Mouse (Mus musculus) right cerebral cortex, postnatal 36 days (tissue): ENCODE results near the gene Pdk2.

Source experiments
- DNase-seq, 2 experiments: peaks; one replicate each; pipeline ENCODE4 v3.0.0; 2022; ENCODE audit warnings: low spot score in 2 of 2, mixed read lengths in 1 of 2

Pdk2 gene

DNA sequence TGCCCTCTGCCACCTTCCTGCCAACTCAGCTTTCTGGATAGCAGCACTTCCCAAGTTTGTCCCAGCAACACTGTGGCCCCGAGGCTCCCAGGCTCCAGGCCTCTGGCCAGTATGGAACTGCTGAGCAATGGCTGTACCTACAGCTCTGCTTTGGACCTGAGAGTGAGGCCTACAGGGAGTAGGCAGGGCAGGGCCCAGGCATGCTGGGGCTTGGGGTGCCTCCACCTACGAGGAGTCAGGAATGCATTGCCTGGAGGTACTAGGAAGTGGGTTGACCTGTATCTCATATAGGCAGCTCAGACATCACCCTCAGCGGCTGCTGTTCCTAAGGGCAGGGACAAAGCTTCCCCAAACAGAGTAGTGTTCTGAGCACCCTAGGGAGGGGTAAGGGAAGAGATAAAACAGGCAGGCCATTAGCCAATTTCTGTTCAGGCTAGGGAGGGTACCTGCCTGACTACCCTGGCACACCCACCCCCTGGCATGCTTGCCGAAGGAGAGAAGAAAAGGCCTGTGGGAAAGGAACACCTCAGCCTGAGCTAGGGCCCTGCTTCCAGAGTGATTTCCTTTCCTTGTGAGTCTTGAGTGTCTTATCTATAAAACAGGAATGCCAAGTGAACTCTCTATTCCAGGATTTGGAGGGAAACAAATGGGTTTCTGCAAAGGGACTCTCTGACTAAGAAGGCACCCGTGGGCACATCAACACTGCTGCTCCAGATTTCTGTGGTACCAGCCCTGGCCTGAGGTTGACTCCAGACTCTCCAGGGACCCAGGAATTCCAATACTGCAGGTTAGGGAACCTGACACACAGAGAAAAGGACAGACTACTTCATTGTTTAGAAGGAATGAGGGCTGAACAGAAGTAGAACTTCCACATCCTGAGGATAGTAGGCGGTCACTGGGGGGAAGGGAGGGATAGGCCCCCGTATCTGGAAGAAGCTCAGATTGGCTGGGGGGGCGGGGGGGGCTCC, 29.3 kb upstream of the Pdk2 start:
- no peak for DNase-seq

DNA sequence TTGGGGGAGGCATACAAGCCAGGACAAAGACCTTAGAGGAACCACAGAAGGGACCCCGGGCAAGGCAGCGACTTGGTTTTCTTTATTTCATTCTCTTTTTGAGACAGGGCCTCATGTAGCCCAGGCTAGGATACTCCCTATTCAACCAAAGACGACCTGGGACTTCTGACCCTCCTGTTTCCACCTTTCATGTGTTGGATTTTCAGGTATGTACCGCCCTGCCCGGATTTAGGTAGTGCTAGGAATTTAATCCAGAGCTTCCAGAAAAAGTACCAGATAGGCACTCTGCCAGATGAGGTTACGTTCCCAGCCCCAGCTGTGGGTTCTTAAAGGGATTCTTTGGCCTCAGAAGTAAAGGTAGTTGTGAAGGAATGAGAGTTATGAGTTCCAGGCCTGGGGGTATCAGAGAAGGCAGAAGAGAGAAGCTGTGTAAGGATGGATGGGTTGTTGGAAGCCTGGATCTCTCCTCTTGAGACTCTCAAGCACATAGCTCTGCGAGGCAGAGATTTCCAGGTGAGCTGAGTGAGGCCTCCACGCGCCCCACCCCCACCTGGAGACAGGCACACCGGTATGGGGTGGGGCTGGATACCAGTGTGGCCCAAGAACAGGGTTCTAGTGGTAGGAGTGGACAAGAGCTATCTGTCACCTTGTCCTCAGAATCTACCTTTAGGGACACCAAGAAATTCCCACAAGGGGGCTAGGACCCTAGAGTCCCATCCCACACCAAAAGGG, 28.2 kb upstream of the Pdk2 start:
- no peak for DNase-seq

- no peak for DNase-seq
Measured at GRCm38 (mm10) chr11:95056768-95057501, 15.8 kb upstream of the Pdk2 start.

DNA sequence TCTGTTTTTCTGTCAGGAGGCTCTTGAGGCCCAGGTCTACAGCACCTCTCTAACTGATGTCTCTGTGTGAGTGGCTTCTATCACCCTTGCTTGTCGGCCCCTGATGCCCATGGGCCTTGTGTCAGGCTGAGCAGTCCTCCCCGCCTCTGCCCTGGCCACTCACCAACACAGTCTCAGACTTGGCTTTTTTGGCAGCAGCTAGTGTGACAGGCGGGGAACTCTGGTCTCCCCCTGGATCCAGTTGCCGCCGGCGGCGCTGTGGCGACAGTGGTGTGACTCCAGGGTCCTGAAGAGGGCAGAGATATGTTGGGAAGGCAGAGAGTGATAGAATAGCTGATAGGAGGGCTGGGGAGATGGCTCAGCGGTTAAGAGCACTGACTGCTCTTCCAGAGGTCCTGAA, 11.9 kb upstream of the Pdk2 start:
- DNase-seq, result no peak

DNA sequence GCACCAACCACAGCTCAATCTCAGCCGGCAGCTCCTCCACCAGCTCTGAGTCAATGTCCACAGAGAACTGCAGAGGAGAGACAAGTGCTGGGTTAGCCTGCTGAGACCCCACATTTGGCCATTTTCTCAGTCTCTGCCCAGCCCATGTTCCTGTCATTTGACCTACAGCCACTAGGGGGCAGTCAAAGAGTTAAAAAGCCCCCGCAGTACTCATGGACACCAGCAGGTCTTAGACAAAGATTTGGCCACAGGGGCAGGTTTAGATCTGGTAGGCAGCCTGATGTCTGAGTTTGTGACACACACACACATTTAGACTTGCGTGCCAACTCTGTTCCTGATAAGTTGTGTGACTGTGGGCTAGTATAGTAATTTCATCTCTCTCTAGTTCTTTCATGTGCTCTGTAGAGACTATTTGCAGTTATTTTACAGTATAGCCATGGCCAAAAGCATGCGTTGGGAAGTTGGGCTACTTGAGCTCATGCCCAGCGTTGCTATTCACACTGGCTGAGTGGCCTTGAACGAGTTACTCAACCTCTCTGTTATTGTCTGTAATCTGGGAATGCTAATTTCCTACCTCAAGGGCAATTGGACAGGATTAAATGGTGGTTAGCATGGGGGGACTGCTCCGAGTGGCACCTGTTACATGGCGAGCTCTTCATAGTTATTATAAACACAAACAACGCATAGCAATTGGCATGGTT, 6.0 kb upstream of the Pdk2 start:
- no peak for DNase-seq

GRCm38 (mm10) chr11:95044185-95044870, 3.2 kb upstream of the Pdk2 start:
- DNase-seq, result no peak

DNA sequence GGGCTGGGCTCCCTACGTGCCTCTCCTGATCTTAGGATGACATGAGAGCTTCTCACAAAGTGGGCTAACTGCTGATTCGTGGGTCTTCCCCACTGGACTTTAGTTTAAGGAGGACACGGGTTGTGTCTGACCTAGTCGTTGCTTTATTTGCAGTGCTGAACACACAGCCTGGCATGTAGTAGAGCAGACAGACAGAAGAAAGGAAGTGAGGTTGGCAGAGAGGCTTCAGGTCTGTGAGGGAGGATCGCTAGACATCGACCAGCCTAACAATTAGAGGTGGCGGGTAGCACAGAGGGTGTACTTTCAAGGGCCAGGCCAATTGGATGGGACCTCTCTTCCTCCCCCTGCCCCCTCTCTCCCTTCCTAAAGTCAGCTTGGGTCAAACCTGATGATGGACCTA, 2.5 kb upstream of the Pdk2 start:
- no peak for DNase-seq

DNA sequence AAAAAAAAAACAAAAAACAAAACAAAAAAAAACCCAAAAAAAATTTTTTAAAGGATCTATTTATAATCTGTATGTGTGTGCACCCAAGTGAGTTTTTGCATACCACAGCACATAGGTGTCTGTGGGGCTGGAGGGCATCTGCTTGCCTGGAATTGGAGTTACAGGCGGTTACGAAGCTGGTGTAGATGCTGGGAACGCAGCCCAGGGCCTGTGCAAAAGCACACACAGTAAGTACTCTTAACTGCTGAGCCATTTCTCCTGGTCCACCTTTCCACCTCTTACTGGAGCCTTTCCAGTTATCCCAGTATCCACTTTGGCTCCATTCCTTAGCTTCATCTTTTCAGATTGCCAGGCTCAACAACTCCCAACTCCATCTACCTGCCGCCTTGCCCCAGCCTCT, 1.9 kb upstream of the Pdk2 start:
- no peak for DNase-seq

GRCm38 (mm10) chr11:95042096-95042495, 942 bp upstream of the Pdk2 start:
- DNase-seq, result peak; percentile 70 to 79

DNA sequence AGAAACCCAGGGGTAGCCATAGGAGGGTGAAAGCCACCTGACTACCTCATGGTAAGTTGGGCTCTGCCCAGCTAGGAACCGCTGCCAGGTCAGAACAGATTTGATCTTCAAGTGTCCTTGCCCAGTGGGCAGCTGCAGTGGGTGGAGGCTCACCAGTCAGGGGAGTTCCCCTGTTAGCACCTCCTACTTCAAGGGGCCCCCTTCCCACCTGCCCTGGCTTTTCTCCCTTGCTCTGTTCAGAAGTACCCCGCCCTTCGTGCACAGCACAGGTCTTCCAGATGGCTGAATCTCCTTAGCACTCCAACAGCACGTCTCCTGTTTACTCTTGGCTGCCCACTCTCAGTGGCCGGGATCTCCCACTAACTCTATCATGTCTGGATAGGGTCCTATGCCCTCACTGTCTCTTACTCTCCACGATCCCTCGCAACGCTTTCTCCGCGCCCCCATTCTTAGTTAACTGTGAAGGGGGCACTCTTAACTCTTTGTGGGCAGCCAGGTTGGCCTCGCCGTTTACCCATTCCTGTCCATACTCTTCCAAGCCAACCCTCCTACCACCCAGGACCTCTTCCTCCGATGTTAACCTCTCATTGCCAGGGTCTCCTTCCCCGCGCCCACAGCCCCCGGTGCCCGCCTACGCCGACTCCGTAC, 539 bp downstream of the Pdk2 start:
- peak in 1 of 2 experiments; percentile 50 for DNase-seq

- no peak for DNase-seq
Measured at GRCm38 (mm10) chr11:95039766-95040165, 1.4 kb downstream of the Pdk2 start.

DNA sequence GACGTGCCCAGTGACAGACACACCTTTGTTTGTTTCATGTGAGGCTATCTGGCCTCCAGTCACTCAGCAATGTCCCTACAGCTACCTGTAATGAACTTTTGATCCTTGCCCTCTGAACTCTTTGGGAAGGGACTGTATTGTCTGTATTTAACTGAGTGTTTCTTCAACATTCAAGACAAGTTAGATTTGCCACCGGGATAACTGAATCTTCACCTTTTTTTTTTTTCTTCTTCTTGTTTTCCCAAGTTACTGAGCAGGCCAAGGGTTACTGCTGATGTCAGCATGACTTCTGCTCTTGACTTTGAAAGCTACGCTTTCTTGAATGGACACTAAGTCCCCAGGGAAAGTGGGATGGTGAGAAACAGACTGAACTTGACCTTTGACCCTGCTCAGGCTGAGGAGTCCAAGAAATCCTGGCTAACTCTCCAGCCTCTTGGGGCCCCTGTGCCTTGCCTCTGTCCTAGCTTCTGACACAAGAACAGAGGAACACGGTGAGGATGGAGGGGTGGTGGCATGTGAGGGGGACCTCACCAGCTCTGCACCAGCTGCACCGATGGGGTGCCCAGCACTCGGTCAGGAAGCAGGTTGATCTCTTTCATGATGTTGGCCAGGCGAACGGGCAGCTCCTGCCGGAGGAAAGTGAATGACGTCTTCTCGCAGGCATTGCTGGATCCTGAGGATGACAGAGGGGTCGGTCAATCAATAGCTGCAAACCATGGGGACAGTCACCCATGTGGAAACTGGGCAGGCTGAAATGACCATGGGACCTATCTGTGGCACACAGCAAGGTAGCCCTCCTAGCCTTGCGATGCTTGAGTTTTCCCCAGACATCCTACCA, 2.1 kb downstream of the Pdk2 start:
- no peak for DNase-seq

DNA sequence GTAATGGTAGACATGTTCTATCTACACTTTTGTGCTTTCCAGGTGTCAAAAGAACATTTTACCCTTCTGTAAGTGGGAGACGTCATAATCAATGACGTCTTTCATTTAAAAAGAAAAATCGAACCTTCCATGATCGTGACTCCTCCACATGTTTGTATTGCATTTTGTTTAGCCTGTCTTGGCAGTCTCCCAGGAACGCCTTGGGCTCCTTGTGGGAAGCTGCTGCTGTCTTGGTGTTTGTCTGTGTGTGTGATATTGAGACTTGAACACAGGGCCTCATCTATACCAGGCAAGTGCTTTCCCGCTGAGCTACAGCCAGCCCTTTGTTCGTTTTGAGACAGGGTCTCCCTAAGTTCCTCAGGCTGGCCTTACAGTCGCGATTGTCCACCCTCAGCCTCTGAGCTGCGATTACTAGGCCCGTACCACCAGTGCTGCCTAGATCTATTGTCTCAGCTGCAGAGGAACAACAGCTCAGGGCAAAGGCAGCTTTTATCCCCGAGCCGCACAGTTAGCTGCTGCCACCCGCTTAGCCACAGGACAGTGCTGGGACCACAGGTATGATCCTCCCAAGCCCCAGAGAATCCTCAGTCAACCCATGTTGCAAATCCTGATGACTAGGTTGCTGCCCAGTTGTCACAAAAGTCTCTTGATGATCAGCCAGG, 2.9 kb downstream of the Pdk2 start:
- no peak for DNase-seq

- peak in 1 of 2 experiments; percentile 41 for DNase-seq
Measured at GRCm38 (mm10) chr11:95037306-95037705, 3.8 kb downstream of the Pdk2 start.

- DNase-seq, result no peak
Measured at GRCm38 (mm10) chr11:95036521-95036920, 4.6 kb downstream of the Pdk2 start.

GRCm38 (mm10) chr11:95034902-95035301, 6.3 kb downstream of the Pdk2 start:
- DNase-seq, result peak; percentile 62 to 70

DNA sequence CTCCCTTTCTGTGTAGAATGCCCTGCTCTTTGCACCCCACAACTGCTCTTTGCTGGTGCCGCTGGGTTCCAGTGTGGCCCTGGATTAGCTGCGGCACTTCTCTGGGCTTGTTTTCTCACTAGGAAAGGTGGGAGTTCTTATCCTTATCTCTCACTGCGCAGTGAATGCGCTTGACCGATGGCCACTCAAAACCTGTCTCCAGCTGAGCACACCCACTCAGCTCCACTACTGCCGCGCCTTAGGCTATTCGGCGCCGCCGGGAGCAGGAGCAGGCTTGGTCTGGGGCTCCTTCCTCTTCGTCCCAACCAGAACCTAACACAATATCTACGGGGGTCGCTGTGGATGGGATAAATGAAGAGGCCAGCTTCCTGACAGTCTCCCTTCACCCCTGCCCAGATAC, 7.5 kb downstream of the Pdk2 start:
- no peak for DNase-seq

DNA sequence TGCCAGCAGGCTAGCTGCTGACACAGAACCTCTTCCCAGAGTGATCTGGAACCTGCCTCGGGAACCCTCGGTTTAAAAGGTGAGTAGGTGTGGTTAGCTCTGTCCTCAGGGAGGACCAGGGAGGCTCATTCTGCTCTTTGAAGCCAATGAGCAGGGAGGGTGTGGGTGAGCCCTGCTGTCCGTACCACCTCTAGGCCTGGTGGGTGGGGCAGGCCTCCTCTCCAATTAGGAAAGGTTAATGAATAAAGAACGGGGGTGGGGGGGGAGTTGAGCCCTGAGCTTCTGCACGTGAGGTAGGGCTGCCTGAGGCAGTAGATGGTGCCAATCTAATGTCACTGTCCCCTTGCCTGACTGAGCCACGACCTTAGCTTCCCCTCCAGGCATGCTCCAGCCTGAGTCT, 8.2 kb downstream of the Pdk2 start:
- DNase-seq, result no peak

DNA sequence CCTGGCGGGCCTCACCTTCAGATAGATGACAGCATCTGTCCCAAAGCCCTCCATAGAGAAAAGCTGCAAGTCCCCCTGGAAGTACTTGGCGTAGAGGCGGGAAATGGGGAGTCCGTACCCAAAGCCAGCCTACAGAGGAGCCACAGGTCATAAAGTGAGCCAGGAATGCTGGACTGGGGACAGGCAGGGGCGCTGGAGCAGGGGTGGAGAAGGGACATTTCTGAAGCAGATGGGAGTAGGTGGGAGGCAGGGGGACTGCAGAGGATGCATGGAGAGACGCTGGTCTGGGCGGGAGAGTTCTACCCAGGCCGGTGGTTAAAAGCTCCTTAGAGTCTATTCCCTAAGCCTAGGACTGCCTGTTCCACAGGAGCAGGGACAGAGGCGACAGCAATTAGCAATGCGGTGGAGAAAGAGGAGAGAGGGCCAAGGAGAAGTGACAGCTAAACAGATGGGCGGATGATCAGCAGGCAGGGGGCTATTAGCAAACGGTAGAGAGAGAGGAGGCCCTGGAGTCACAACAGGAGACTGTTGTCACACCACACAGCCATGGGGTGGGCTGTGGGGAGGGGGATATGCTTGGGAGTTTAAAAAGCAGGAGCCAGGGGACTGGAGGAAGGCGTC, 13.2 kb downstream of the Pdk2 start:
- DNase-seq, result no peak
